Mouse (Mus musculus): ENCODE results near the gene Dscam.

Dscam gene

GRCm38 (mm10) chr16:96679981-96680380, 490.6 kb downstream of the Dscam start:
- in situ Hi-C loops (cut with MboI; ENCODE audit: unreplicated experiment in 2 of 2) = loop anchor here (10.0 to 25.0 kb wide), 3 partner anchors 455 to 907 kb away; no protein-coding TSS in a partner anchor

DNA sequence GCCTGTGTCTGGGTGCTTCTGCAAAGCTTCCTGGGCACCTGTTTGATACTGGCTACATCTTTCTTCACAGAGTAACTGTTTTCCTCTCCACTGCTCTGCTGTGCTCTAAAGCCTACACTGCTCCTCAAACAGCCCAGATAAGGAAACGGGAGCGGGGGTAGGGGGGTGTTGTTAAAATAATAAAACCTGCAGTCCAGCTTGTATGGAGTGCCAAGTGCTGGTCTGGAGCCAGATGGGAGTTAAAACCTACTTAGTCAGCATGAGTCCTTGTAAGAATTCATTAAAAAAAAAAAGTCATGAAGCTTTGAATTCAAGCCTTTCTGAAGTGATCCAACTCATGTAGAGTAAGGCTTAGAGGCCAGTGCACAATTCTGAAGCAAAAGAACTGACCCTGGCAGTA, 493.1 kb downstream of the Dscam start:
- in situ Hi-C loops (cut with MboI; ENCODE audit: unreplicated experiment in 2 of 2) = loop anchor here (10.0 to 25.0 kb wide), 3 partner anchors 453 to 910 kb away; no protein-coding TSS in a partner anchor

DNA sequence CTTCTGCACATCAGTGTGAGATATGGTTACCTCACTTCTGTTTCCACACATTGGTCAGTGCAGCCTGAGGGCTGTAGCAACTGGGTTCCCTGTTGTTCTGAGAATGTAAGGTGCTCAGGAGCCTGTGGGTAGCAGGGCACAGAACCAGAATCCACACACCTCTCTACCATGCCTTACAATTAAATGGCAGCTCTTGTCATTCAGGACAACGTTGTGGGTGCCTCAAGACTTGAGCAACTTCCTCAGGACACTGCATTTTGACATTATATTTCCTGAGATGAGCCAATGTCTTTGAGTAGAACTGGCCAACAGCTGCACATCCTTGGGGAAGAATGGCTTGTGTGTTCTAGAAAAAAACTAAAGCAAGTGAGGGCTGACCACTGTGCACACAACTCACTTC, 493.9 kb downstream of the Dscam start:
- in situ Hi-C loops (cut with MboI; ENCODE audit: unreplicated experiment in 2 of 2) = loop anchor here (10.0 to 25.0 kb wide), 3 partner anchors 452 to 911 kb away; no protein-coding TSS in a partner anchor

DNA sequence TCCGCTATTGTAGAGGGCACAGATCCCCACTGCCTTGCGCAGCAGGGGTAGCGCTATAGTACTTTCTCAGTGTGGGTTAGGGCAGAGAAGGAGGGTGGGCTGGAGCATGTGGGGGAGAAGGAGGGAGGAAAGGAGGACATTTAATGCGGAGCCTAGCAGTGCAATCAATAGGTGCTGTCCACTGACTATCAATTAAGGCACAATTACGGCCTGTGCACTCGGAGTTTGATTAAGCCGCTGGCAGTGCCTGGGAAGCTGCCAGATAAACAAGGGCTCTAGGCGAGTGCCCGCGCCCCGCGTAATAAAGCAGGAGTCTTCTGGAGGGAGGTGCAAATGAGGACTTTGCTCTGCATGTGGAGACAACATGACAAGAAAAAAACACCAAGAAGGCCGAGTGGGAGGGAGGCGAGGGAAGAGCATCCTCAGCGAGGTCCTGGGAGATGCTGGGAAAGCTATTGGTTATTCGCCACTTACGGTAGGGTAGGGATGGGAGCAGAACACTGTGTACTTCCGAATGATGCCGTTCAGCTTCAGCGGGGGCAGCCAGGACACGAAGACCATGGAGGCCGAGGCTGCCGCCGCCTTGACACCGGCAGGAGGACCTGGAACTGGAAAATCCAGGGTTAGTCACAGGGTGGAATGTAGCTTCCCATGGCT, 497.2 kb downstream of the Dscam start:
- in situ Hi-C loops (cut with MboI; ENCODE audit: unreplicated experiment in 2 of 2) = loop anchor here (5.0 to 10.0 kb wide), 5 partner anchors 61 to 449 kb away; partner anchors contain the start of gene Pcp4 (in 2 of the 2)

DNA sequence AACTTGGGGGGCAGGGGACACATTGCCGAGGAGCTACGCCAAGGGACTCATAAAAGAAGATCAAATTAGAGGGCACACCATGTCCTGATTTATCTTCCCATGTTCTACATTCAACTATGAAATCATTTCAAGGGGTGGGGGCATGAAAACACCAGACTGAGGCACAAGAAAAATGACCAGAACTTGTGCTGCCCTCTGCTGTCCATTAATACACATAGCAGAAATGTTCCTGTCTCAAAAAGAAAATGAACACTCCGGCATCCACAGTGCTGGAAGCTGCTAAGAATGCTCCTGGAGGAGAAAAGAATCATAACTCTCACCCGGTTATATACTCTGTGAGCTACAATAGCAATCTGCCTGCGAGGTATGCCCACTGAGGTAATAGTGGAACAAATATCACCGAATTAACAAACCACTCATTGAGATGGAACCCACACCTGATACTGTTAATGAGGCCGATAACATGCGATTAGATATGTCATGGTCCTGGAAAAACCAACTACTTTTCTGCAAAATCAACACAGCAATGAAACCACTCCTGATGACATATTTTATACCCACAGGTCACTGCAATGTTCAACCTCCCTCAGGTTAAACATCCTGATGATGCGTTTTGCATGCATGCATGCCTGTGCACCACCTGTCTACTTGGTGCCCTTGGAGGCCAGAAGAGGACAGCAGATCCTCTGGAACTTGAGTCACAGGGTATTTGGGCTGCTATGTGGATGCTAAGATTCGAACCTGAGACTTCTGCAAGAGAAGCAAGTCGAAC, 498.8 kb downstream of the Dscam start:
- in situ Hi-C loops (cut with MboI; ENCODE audit: unreplicated experiment in 2 of 2) = loop anchor here (5.0 to 10.0 kb wide), 5 partner anchors 59 to 447 kb away; partner anchors contain the start of gene Pcp4 (in 2 of the 2)

DNA sequence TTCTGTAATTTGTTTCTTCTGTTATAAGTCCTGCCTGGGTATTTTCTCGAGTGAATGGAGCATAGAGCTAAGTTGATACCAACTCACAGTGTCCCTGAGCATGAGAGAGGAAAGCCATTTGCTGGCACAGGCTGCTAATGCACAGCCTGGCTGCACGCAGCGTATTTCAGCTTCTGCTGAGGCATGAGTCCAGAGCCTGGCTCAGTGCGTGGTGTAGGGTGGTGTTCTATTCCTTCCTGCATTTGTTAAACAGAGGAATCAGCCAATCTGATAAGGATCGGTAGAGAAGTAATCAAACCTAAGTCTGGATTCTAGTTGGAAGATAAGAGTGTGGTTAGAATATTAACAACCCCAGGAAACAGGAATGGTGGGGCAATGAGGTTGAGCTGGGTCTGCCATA, 500.8 kb downstream of the Dscam start:
- in situ Hi-C loops (cut with MboI; ENCODE audit: unreplicated experiment in 2 of 2) = loop anchor here (5.0 to 10.0 kb wide), 5 partner anchors 57 to 445 kb away; partner anchors contain the start of gene Pcp4 (in 2 of the 2)

GRCm38 (mm10) chr16:96668478-96668877, 502.1 kb downstream of the Dscam start:
- in situ Hi-C loops (cut with MboI; ENCODE audit: unreplicated experiment in 2 of 2) = no loop called here

DNA sequence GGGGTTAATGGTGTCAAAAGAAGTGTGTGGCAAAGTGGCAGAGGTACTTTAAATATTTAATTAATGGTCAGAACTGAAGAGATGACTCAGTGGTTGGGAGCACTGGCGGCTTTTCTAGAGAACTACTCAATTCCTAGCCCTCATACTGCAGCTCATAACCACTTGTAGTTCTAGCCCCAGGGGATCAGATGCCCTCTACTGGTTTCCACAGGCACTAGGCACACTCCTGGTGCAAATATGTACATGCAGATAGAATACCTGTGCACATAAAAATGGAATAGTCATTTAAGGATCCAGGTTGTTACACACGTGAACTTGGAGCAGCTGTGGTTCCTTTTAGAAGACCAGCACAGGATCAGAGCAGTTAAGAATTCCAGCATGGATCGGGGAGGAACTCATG, 509.5 kb downstream of the Dscam start:
- in situ Hi-C loops (cut with MboI; ENCODE audit: unreplicated experiment in 2 of 2) = no loop called here

GRCm38 (mm10) chr16:96659275-96659674, 511.3 kb downstream of the Dscam start:
- in situ Hi-C loops (cut with MboI; ENCODE audit: unreplicated experiment in 2 of 2) = no loop called here

DNA sequence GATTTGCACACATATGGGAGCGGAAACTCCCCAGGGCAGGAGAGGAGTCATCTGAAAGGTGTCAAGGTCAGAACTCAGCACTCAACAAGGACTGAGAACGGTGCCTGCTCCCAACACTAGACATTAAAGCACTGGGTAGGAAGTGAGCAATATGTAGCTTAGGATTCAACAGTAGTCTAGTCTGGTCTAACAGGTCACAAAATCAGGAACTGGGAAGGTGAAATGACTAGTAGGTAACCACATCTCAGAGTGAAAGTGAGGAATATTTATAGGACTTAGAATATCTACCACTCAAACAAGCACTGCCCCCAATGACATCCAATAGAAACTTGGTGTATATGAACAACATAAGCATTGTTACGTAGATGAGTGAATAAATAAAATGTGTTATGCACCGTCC, 515.0 kb downstream of the Dscam start:
- in situ Hi-C loops (cut with MboI; ENCODE audit: unreplicated experiment in 2 of 2) = no loop called here

DNA sequence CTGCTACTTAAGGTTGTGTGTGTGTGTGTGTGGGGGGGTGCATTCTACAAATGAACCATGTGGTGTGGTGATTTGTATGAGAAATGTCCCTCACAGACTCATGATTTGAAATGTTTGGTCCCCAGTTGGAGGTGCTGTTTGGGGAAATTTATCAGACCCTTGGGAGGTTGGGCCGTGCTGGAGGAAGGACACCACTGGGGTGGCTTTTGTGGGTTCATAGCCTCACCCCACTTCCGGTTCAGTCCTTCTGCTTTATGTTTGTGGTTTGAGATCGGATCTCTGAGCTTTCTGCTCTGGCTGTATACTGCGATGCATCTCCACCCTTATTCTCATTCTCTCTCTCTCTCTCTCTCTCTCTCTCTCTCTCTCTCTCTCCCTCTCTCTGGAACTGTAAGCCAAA, 516.5 kb downstream of the Dscam start:
- in situ Hi-C loops (cut with MboI; ENCODE audit: unreplicated experiment in 2 of 2) = no loop called here

DNA sequence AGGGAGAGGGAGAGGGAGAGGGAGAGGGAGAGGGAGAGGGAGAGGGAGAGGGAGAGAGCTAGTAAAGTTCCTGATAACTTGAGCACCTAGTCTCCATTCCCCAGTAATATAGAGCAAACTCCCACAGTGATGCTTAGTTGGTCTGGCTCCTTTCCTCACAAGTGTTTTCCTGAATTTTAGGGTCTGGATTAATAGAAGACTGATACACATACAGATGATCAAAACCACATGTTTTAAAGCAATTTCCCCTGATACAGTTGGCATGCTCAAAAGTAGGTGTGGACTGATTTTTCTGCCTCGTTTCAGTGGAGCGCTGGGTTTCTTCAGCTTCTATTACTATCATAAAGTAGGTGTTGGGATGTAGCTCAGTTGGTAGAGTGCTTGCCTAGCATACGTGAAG, 519.1 kb downstream of the Dscam start:
- in situ Hi-C loops (cut with MboI; ENCODE audit: unreplicated experiment in 2 of 2) = no loop called here

- in situ Hi-C loops (cut with MboI; ENCODE audit: unreplicated experiment in 2 of 2) = no loop called here
Observed at GRCm38 (mm10) chr16:96640101-96640500, 530.5 kb downstream of the Dscam start.

DNA sequence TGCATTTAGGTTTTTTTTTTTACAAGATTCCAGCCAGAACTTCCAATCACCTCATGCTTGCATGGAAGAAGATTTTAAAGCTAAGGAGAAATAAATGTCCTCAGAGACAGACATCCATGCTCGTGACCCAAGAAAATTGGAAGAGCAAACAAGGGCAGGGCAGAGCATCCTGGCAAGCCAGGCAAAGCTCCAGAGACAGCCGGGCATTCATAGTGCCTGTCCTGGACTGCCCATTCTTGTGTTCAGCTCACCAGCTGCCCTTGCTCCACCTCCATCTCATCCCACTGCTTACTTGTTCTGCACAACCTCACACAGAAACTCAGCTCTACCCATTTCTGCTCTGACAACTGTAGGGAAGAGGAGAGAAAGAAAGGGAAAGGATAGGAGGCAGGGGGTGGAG, 534.6 kb downstream of the Dscam start:
- in situ Hi-C loops (cut with MboI; ENCODE audit: unreplicated experiment in 2 of 2) = no loop called here

DNA sequence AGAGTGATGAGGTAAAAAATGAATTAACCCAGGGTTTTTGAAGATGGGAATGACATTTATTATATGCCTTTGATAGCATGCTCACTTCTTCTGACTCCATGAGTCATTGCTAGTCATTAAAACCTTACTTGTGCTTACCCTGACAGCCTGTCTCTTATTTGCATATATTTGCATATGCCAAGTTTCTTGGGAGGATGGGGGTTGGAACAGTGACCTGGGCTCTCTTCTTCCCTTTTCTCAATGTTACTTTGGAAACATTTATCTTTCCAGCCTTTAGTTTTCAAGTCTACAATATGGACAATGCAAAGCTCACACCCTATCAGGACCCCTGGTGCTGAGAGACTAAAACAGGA, 535.8 kb downstream of the Dscam start:
- in situ Hi-C loops (cut with MboI; ENCODE audit: unreplicated experiment in 2 of 2) = no loop called here

- in situ Hi-C loops (cut with MboI; ENCODE audit: unreplicated experiment in 2 of 2) = no loop called here
Observed at GRCm38 (mm10) chr16:96634097-96634790, 536.3 kb downstream of the Dscam start.

DNA sequence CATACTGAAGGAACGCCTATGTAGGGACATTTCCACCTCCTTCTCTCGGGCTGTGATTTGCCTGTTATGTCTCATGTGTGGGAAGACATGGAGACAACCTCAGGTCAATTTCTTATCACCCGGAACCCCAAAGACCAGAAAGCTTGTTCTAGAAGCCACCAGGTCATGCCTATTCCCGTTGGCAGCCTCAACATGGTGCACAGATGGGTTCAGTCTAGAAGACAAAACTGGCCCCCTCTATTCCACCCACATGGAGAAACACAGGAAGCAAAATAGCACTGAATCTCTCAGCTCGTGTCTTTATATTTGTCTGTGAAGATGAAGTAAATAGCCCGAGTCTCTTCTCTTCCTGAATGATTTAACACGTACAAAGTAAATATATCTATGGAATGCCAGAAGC, 540.3 kb downstream of the Dscam start:
- in situ Hi-C loops (cut with MboI; ENCODE audit: unreplicated experiment in 2 of 2) = no loop called here

- in situ Hi-C loops (cut with MboI; ENCODE audit: unreplicated experiment in 2 of 2) = no loop called here
Observed at GRCm38 (mm10) chr16:96629623-96630022, 540.9 kb downstream of the Dscam start.

GRCm38 (mm10) chr16:96625468-96625867, 545.1 kb downstream of the Dscam start:
- in situ Hi-C loops (cut with MboI; ENCODE audit: unreplicated experiment in 2 of 2) = no loop called here

DNA sequence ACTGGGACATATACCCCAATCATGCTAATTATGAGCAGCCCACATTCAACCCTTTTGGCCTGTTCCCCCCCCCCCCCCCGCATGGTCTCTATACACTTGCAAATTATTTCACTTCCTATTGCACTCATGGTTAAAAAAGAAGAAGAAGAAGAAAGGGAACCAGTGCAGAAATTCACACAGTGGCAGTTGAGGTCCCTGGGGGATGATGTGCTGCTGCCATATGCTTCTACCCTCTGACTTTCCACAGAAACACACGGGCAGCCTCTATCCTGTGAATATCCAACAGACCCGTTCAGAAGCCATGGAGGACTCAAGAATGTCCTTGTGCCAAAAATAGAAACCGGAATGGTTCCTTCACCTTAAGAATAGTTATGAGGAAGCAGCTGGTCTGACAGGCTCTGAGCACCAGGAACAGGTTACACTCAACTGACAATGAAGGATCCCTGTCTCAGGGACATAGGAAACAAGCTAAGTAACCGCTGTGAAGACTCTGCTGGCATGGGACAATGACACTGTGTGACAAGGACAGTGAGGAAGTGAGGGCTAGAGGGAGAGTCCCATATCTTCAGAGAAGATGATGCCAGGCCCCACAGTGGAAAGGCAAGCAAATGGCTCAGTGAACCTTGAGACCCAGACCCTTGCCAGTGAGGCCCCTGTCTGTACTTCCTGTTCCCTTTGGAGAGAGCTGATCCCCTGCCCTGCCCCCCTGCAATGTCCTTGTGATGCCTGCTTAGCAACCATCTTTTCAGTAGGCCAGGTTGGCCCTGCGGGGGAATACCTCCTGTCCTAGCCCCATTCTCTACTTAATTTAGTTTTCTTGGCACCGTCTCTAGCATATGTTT, 545.8 kb downstream of the Dscam start:
- in situ Hi-C loops (cut with MboI; ENCODE audit: unreplicated experiment in 2 of 2) = no loop called here

Data from v-Abl transformed pro-B cells (cell line).